Mouse (Mus musculus): Measurements from ENCODE around the gene Gm7029. TPM values are rescaled to one million over a fixed set of nuclear protein-coding genes. Genes with fewer than 3 reads are reported as not detected.

Gene Gm7029
- total and polyA plus RNA-seq, 3 experiments = not detected

- Histone ChIP-seq H3K4me3 (ENCODE audit: control insufficient read depth in 1 of 2, insufficient read depth in 1 of 2, low read depth in 2 of 2, low read length in 2 of 2) (peak overlapping the region; percentile 28 to 36), H3K27me3 (ENCODE audit: control insufficient read depth in 1 of 2, insufficient read depth in 2 of 2, low read length in 2 of 2) (no peaks in the 10 kb centered on the region), H3K79me2 (ENCODE audit: control insufficient read depth, insufficient read depth, low read length, poor library complexity) (no peaks in the 10 kb centered on the region), H3K36me3 (ENCODE audit: control insufficient read depth in 1 of 2, insufficient read depth in 2 of 2, low read length in 2 of 2) (peaks cover 0 to 14% of the 10 kb centered on the region in 2 experiments; a peak in 2 of 4 replicates), H3K27ac (ENCODE audit: control insufficient read depth, low read depth, low read length) (peak overlapping the region; percentile 76), H3K9me3 (replicated peaks; ENCODE audit: insufficient read depth, low read length) (no peaks in the 10 kb centered on the region), H3K9ac (ENCODE audit: control insufficient read depth, low read depth, low read length, poor library complexity, severe bottlenecking) (peak overlapping the region; percentile 58), H3K4me1 (ENCODE audit: control insufficient read depth in 1 of 2, insufficient read depth in 2 of 2, low read length in 2 of 2) (peaks cover 13 to 32% of the 10 kb centered on the region in 2 experiments)
- peak; percentile 64; the same call in 1 of the 2 replicates for TF ChIP-seq MAX (IDR thresholded peaks at IDR 0.05; ENCODE audit: low read length)
- no peak for TF ChIP-seq GABPA (IDR thresholded peaks at IDR 0.05; ENCODE audit: low read depth, low read length)
- TF ChIP-seq ZC3H11A (IDR thresholded peaks at IDR 0.05; ENCODE audit: low read depth, low read length) = peak; percentile 79
- TF ChIP-seq MXI1 (IDR thresholded peaks at IDR 0.05; ENCODE audit: low read depth, low read length) = peak; percentile 87
- peak; percentile 42; the same call in 1 of the 2 replicates for TF ChIP-seq USF1 (IDR thresholded peaks at IDR 0.05; ENCODE audit: low read depth, low read length)
- peak; percentile 93 for TF ChIP-seq ZNF384 (IDR thresholded peaks at IDR 0.05; ENCODE audit: low read depth, low read length)
- TF ChIP-seq RAD21 (IDR thresholded peaks at IDR 0.05; ENCODE audit: low read depth, low read length) = peak; percentile 81
- TF ChIP-seq MYB (IDR thresholded peaks at IDR 0.05; ENCODE audit: low read depth, low read length) = no peak
- TF ChIP-seq HCFC1 (IDR thresholded peaks at IDR 0.05; ENCODE audit: low read depth, low read length) = peak; percentile 54
- TF ChIP-seq NRF1 (IDR thresholded peaks at IDR 0.05; ENCODE audit: insufficient read depth, low read depth, low read length, poor library complexity, severe bottlenecking) = no peak
- no peak for TF ChIP-seq TAL1 (IDR thresholded peaks at IDR 0.05; ENCODE audit: low read length)
- no peak for TF ChIP-seq USF2 (IDR thresholded peaks at IDR 0.05; ENCODE audit: borderline replicate concordance in 1 of 2, insufficient read depth in 1 of 2, low read depth in 1 of 2, low read length in 2 of 2)
- no peak for TF ChIP-seq CHD2 (IDR thresholded peaks at IDR 0.05; ENCODE audit: low read length)
- TF ChIP-seq TBP (IDR thresholded peaks at IDR 0.05; ENCODE audit: low read depth, low read length) = no peak
- no peak for TF ChIP-seq BHLHE40 (IDR thresholded peaks at IDR 0.05; ENCODE audit: borderline replicate concordance, low read depth, low read length)
- TF ChIP-seq MYC (IDR thresholded peaks at IDR 0.05; ENCODE audit: low read depth, low read length) = peak; percentile 98
- peak; percentile 89; the same call in 1 of the 2 replicates for TF ChIP-seq SIN3A (IDR thresholded peaks at IDR 0.05; ENCODE audit: low read length)
- TF ChIP-seq CTCF (IDR thresholded peaks at IDR 0.05 in 2 of 3, conservative IDR thresholded peaks at IDR 0.05 in 1 of 3; ENCODE audit: control insufficient read depth in 1 of 3, insufficient read depth in 1 of 3, low read depth in 2 of 3, low read length in 3 of 3, poor library complexity in 1 of 3, severe bottlenecking in 1 of 3) = peak; percentile 64 to 84 (median 68)
- no peak for TF ChIP-seq MAFK (IDR thresholded peaks at IDR 0.05; ENCODE audit: borderline replicate concordance, low read depth, low read length)
- peak; percentile 79 for TF ChIP-seq SMC3 (IDR thresholded peaks at IDR 0.05; ENCODE audit: low read depth, low read length)
- no peak for TF ChIP-seq ELF1 (IDR thresholded peaks at IDR 0.05; ENCODE audit: low read depth, low read length)
- no peak for TF ChIP-seq ETS1 (IDR thresholded peaks at IDR 0.05; ENCODE audit: low read depth, low read length)
- no peak for TF ChIP-seq JUND (IDR thresholded peaks at IDR 0.05; ENCODE audit: low read depth, low read length)
- TF ChIP-seq POLR2A (IDR thresholded peaks at IDR 0.05; ENCODE audit: control insufficient read depth in 1 of 2, insufficient read depth in 1 of 2, low read depth in 1 of 2, low read length in 2 of 2, poor library complexity in 1 of 2) = no peak
- TF ChIP-seq GATA1 (IDR thresholded peaks at IDR 0.05; ENCODE audit: low read depth, low read length) = peak; percentile 69
- TF ChIP-seq POLR2AphosphoS5 (IDR thresholded peaks at IDR 0.05; ENCODE audit: borderline replicate concordance, low read depth, low read length) = no peak
- no peak for TF ChIP-seq NELFE (IDR thresholded peaks at IDR 0.05; ENCODE audit: low read depth, low read length)
- no peak for TF ChIP-seq MEF2A (IDR thresholded peaks at IDR 0.05; ENCODE audit: extremely low read depth, insufficient replicate concordance, low read depth, low read length, poor library complexity, severe bottlenecking)
- DNase-seq (ENCODE audit: low read depth, low spot score) = peak; percentile 91
These were observed 23.6 kb downstream of the Gm7029 start for GRCm38 (mm10) chr17:33897114-33897794.
